19 mouse cellular contexts compared by ENCODE assay signal in the genomic region with DNA sequence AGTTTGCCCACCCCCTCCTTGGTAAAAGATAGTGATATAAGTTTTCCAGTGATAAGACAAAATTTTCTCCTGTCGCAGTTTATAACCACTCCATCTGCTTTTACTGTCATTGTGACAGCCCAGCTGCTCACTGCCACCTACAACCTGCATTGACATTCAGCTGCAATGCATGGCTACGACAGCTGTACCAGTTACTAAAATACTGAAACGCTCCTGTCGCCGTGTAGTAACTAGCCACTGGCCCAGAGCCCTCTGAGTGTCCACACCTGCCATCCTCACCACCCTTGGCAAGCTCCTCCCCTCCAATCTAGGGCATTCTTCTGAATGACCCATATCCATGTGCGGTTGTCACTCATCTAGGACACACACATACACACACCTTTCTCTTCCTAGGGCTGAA.
"Had no signal": no experiment of that assay in that cellular context is flagged by ENCODE, and none has a peak within 500 bp of the region (broad histone marks: within the 10 kb centered on the region; RNA-seq: fewer than 3 reads in every experiment).

No protein-coding gene starts in this region.

- H3K27ac ChIP-seq: lung, embryonic 15.5 days; macrophage; midbrain, embryonic 13.5 days; midbrain, embryonic 15.5 days; neural tube, embryonic 13.5 days; neural tube, embryonic 15.5 days had no signal

- H3K27me3 ChIP-seq: lung, embryonic 15.5 days; neural tube, embryonic 13.5 days; neural tube, embryonic 15.5 days had no signal

- H3K4me1 ChIP-seq: lung, embryonic 15.5 days; midbrain, embryonic 13.5 days; midbrain, embryonic 15.5 days; neural tube, embryonic 13.5 days; neural tube, embryonic 15.5 days had no signal

- ATAC-seq: lung, postnatal 0 days; midbrain, embryonic 13.5 days; midbrain, embryonic 15.5 days had no signal

- DNase-seq: lung, adult 2 months; lung, postnatal 14 days; lung, postnatal 36 days; right cerebral cortex, adult 18-20 months; right cerebral cortex, postnatal 25 days; right cerebral cortex, postnatal 4 days; spleen, adult 18-20 months; thymus, adult 18-20 months; thymus, postnatal 14 days; thymus, postnatal 36 days had no signal

- H3K36me3 ChIP-seq: lung, embryonic 15.5 days; midbrain, embryonic 13.5 days; midbrain, embryonic 15.5 days; neural tube, embryonic 13.5 days; neural tube, embryonic 15.5 days had no signal

- H3K9me3 ChIP-seq: lung, embryonic 15.5 days; midbrain, embryonic 13.5 days; midbrain, embryonic 15.5 days; neural tube, embryonic 13.5 days; neural tube, embryonic 15.5 days had no signal

- H3K4me2 ChIP-seq: lung, embryonic 15.5 days; midbrain, embryonic 11.5 days; midbrain, embryonic 13.5 days; midbrain, embryonic 15.5 days; neural tube, embryonic 13.5 days; neural tube, embryonic 15.5 days had no signal

- H3K9ac ChIP-seq: lung, embryonic 15.5 days; midbrain, embryonic 13.5 days; midbrain, embryonic 15.5 days; neural tube, embryonic 13.5 days; neural tube, embryonic 15.5 days had no signal

- H3K4me3 ChIP-seq: lung, embryonic 15.5 days; megakaryocyte, embryonic 14.5 days; midbrain, embryonic 13.5 days; midbrain, embryonic 15.5 days; neural tube, embryonic 13.5 days; neural tube, embryonic 15.5 days had no signal
